Mouse (Mus musculus) embryonic facial prominence, embryonic 13.5 days (tissue): ENCODE measurements around the gene Rhox10. TPM values are rescaled to one million over a fixed set of nuclear protein-coding genes. Genes with fewer than 3 reads are reported as not detected.
"Not testable (repeated sequence)": the region's sequence is repeated elsewhere in the genome, so short reads cannot be mapped to it uniquely, and the experiment has no call there.

Source experiments
- ATAC-seq: fragments of 200-750 bp; cut with Nextera tagmentation; 2 replicates; pipeline ENCODE4 v1.8.0; 2017; ENCODE audit warnings: low read depth; ENCODE audit not compliant: insufficient number of reproducible peaks, insufficient read depth, low FRiP score, low TSS enrichment
- H3K27ac ChIP-seq: fragments of 300-500 bp; sonication (generic); 2 replicates; pipeline ENCODE4 v1.5.1; 2015; ENCODE audit warnings: moderate library complexity, mild to moderate bottlenecking, inconsistent platforms
- H3K27me3 ChIP-seq: fragments of 300-500 bp; sonication (generic); 2 replicates; pipeline ENCODE4 v1.6.1; 2015; ENCODE audit warnings: mild to moderate bottlenecking, inconsistent platforms
- H3K36me3 ChIP-seq: fragments of 300-500 bp; sonication (generic); 2 replicates; pipeline ENCODE4 v1.6.1; 2015; ENCODE audit warnings: mild to moderate bottlenecking, inconsistent platforms
- H3K4me1 ChIP-seq: fragments of 300-500 bp; sonication (generic); 2 replicates; pipeline ENCODE4 v1.6.1; 2015; ENCODE audit warnings: inconsistent platforms
- H3K4me2 ChIP-seq: fragments of 300-500 bp; sonication (generic); 2 replicates; pipeline ENCODE4 v1.6.1; 2015; ENCODE audit warnings: moderate library complexity, mild to moderate bottlenecking, inconsistent platforms
- H3K4me3 ChIP-seq: fragments of 300-500 bp; sonication (generic); 2 replicates; pipeline ENCODE4 v1.5.1; 2015; ENCODE audit warnings: mild to moderate bottlenecking, inconsistent platforms
- H3K9ac ChIP-seq: fragments of 300-500 bp; sonication (generic); 2 replicates; pipeline ENCODE4 v1.6.1; 2015; ENCODE audit warnings: mild to moderate bottlenecking, inconsistent platforms
- H3K9me3 ChIP-seq: fragments of 300-500 bp; sonication (generic); 2 replicates; pipeline ENCODE4 v1.6.1; 2016; ENCODE audit warnings: inconsistent platforms
- WGBS: fragments of 180-500 bp; shearing (Covaris S2); methylation state at CpG from one replicate; pipeline ENCODE4 v1.1.7; 2015; ENCODE audit warnings: mixed read lengths; 5-methylcytosine and 5-hydroxymethylcytosine counted together
- polyA plus RNA-seq: library from polyadenylated mRNA; unstranded; fragments of >200 nt; fragmentation: Nextera tagmentation; extraction: Ambion mirVana; gene quantifications from 2 replicates; pipeline ENCODE4 v1.2.1, GENCODE M21; 2015

The Rhox10 gene
- not detected in 2 replicates for polyA plus RNA-seq

GRCm38 (mm10) chrX:38066175-38066574 is at the start of gene Rhox10:
Gene Rhox10, plus strand, starts transcription at chrX:38066475.
- no peak within 1 kb of the TSS for H3K27ac ChIP-seq
- ATAC-seq, result no peak
- H3K9me3 ChIP-seq, result no peaks in the 10 kb centered on the region
- H3K36me3 ChIP-seq, result no peaks in the 10 kb centered on the region
- whole genome bisulfite sequencing, result 85% methylated on average over 11 of the region's 11 CpGs
- H3K27me3 ChIP-seq, result no peaks in the 10 kb centered on the region
- no peaks in the 10 kb centered on the region for H3K4me1 ChIP-seq
- no peak within 1 kb of the TSS for H3K4me3 ChIP-seq
- H3K4me2 ChIP-seq, result no peak within 1 kb of the TSS
- H3K9ac ChIP-seq, result no peak within 1 kb of the TSS

DNA sequence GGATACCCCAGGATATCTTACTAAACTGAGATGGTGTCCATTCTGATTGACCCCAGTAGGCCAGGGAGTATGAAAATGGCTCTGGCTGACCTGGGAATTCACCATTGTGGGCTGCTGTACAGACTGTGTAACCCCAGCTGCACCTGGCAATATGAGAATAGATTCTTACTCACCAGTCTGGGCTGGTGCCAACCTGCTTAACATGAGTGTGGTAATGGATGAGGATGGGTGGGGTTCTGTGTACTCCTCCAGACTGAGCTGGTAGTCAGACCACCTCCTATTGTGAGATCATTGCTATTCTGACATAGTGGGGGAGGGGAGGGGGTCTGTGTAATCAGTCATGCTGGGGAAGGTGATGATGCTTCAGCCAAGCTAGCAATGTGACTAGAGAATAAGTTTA is 47.7 kb upstream of the Rhox10 start, which contains the start of gene Btg1-ps1:
Btg1-ps1 (minus strand) TSS at position 219 of the 400 bp plus-strand sequence.
- H3K4me1 ChIP-seq, H3K36me3 ChIP-seq, H3K9me3 ChIP-seq, H3K9ac ChIP-seq, ATAC-seq, H3K4me2 ChIP-seq, H3K4me3 ChIP-seq, H3K27ac ChIP-seq, H3K27me3 ChIP-seq: not testable (repeated sequence)

DNA sequence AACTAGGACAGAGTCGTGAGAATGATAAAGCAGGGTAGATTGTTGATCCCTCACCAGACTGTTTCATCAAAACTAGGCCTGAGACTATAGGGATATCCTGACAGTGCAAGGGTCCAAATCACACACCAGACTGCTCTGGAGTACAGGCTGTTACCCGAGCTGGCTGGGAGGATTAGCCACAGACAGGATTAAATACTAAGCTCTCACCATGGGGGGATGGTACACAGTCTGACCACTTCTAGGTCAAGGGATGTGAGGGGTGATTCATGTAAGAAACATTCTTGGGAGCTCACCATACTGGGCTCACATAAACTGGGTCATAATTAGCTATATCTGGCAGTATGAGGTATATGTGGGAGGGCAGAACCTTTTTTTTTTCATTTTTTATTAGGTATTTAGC is 32.4 kb upstream of the Rhox10 start:
- H3K27me3 ChIP-seq, result no peaks in the 10 kb centered on the region
- no peaks in the 10 kb centered on the region for H3K9me3 ChIP-seq
- no peak overlapping the region for H3K4me3 ChIP-seq
- no peak overlapping the region for H3K27ac ChIP-seq
- no peak overlapping the region for H3K4me2 ChIP-seq
- no peak overlapping the region for H3K9ac ChIP-seq
- WGBS, result 61% methylated on average over 2 of the region's 2 CpGs
- ATAC-seq, result no peak
- no peaks in the 10 kb centered on the region for H3K4me1 ChIP-seq
- no peaks in the 10 kb centered on the region for H3K36me3 ChIP-seq

DNA sequence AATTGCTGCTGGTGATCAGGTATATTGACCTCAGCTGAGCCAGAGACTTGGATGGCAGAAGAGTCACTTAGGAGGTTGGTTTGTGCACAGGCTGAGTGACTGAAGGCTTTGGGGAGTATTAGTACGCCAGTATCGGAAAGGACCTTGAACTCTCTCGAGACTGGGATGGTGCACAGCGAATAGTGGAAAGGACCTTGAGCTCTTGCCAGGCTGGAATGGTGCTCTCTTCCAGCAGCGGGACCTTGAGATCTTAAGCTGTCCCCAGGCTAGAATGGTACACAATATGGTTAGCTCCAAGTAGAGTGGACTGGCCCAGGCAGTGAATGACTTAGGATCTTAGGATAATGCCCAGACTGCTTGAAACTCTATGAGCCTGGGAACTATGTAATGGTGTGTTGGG is 26.6 kb upstream of the Rhox10 start:
- H3K4me3 ChIP-seq, result no peak overlapping the region
- H3K9me3 ChIP-seq, result no peaks in the 10 kb centered on the region
- H3K9ac ChIP-seq, result no peak overlapping the region
- no peaks in the 10 kb centered on the region for H3K4me1 ChIP-seq
- no peaks in the 10 kb centered on the region for H3K27me3 ChIP-seq
- no peak overlapping the region for H3K4me2 ChIP-seq
- H3K27ac ChIP-seq, result no peak overlapping the region
- no peak for ATAC-seq
- no peaks in the 10 kb centered on the region for H3K36me3 ChIP-seq
- WGBS, result 89% methylated on average over 5 of the region's 5 CpGs

- H3K4me3 ChIP-seq, H3K9me3 ChIP-seq, ATAC-seq, H3K4me1 ChIP-seq, H3K4me2 ChIP-seq, H3K27ac ChIP-seq, H3K9ac ChIP-seq, H3K27me3 ChIP-seq, H3K36me3 ChIP-seq: not testable (repeated sequence)
These were observed 23.3 kb upstream of the Rhox10 start, which contains the start of gene Btg1-ps2 for GRCm38 (mm10) chrX:38043014-38043413. Gene Btg1-ps2, minus strand, starts transcription at chrX:38043114.

- WGBS, result 0% methylated on average over 1 of the region's 1 CpGs
- H3K4me3 ChIP-seq, result no peak overlapping the region
- H3K4me1 ChIP-seq, result no peaks in the 10 kb centered on the region
- no peaks in the 10 kb centered on the region for H3K36me3 ChIP-seq
- no peaks in the 10 kb centered on the region for H3K9me3 ChIP-seq
- H3K27me3 ChIP-seq, result no peaks in the 10 kb centered on the region
- H3K27ac ChIP-seq, result no peak overlapping the region
- no peak for ATAC-seq
- no peak overlapping the region for H3K9ac ChIP-seq
- H3K4me2 ChIP-seq, result no peak overlapping the region
These were observed 4.7 kb upstream of the Rhox10 start for GRCm38 (mm10) chrX:38061544-38061943.

DNA sequence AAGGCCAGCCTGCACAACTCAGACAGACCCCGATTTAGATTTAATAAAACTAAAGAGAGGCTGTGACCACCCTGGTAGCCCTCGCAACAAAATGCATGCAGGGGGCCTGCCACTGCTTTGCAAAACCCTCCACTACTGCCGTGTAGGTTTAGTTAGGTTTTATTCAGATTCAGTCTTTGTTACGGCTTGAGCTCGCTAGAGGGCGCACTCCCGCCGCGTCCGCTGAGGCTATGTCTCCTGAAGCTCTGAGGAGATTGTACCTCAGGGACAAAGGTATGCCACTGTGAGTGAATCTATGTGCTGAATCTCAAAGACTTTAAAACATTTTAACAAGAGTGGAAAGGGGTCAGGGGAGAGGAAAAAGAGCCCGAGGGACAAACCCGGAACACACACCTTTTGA is 18.0 kb downstream of the Rhox10 start:
- Histone ChIP-seq H3K4me2 (no peak overlapping the region), H3K4me3 (no peak overlapping the region), H3K36me3 (no peaks in the 10 kb centered on the region), H3K27me3 (no peaks in the 10 kb centered on the region), H3K4me1 (no peaks in the 10 kb centered on the region), H3K27ac (no peak overlapping the region), H3K9me3 (no peaks in the 10 kb centered on the region), H3K9ac (no peak overlapping the region)
- 18% methylated on average over 12 of the region's 12 CpGs for WGBS
- ATAC-seq, result no peak

DNA sequence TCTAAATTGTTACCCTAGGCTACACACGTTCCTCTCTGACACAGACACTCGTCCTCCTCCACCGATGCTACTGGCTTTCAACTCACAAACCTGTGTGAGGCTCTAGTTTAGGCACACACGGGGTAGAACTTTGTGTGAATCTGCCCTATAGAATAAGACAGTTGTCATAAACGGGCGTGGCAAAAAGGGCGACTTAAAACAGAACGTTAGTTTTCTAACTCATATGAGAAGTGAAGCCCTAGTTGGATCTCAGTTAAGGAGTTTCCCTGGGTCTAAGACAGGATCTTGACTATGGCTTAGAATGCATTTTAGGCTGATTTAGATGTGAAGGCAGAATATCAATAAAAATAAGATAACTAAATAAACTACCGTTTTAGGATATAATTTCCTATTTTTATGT is 18.8 kb downstream of the Rhox10 start, which contains the start of gene Rhox11:
Rhox11 (minus strand) TSS at position 101 of the 400 bp plus-strand sequence.
- Histone ChIP-seq H3K27me3 (no peaks in the 10 kb centered on the region), H3K27ac (no peak within 1 kb of the TSS), H3K36me3 (no peaks in the 10 kb centered on the region), H3K4me3 (no peak within 1 kb of the TSS), H3K9ac (no peak within 1 kb of the TSS), H3K9me3 (no peaks in the 10 kb centered on the region), H3K4me1 (no peaks in the 10 kb centered on the region), H3K4me2 (no peak within 1 kb of the TSS)
- WGBS, result 86% methylated on average over 9 of the region's 9 CpGs
- no peak for ATAC-seq

DNA sequence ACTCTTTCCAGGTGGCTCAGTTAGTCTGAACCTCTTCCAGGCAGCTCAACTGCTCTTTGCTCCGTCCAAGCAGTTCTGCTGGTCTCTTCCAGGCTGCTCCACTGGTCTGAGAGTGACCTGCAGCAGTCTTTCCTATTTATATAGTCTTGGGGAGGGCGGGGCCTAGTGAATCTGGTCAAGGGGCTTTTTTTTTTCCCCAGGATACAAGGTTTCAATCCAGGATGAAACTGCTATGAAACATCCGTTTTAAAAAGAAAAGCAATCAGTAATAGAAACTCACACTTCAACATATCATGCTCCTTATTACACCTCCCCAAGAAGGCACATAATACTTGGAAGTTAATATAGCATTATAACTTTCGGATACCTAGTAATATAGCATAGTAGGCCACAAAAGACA is 44.5 kb downstream of the Rhox10 start, which contains the start of gene Rhox12:
Rhox12 (minus strand) TSS at position 101 of the 400 bp plus-strand sequence.
- Histone ChIP-seq H3K36me3 (no peaks in the 10 kb centered on the region), H3K27me3 (no peaks in the 10 kb centered on the region)
- 68% methylated on average over 4 of the region's 4 CpGs for WGBS

GRCm38 (mm10) chrX:38120982-38121381 is 54.7 kb downstream of the Rhox10 start, which contains the start of gene Rhox13:
Gene Rhox13, plus strand, starts transcription at chrX:38121219.
- no peak within 1 kb of the TSS for H3K4me3 ChIP-seq
- 94% methylated on average over 20 of the region's 20 CpGs for WGBS
- H3K4me1 ChIP-seq, result no peaks in the 10 kb centered on the region
- H3K9me3 ChIP-seq, result peaks cover 13% of the 10 kb centered on the region; the same call in 1 of the 2 replicates
- ATAC-seq, result no peak
- H3K27ac ChIP-seq, result no peak within 1 kb of the TSS
- no peak within 1 kb of the TSS for H3K4me2 ChIP-seq
- H3K36me3 ChIP-seq, result no peaks in the 10 kb centered on the region
- no peak within 1 kb of the TSS for H3K9ac ChIP-seq
- no peaks in the 10 kb centered on the region for H3K27me3 ChIP-seq

More for the DNA sequence above, 44.5 kb downstream of the Rhox10 start, which contains the start of gene Rhox12:
- Histone ChIP-seq H3K27ac (no peak within 1 kb of the TSS), H3K9ac (no peak within 1 kb of the TSS), H3K4me2 (no peak within 1 kb of the TSS), H3K4me3 (no peak within 1 kb of the TSS), H3K9me3 (no peaks in the 10 kb centered on the region), H3K4me1 (no peaks in the 10 kb centered on the region)
- no peak for ATAC-seq
